Mouse (Mus musculus): ENCODE data around the gene Slc13a3. TPM values are rescaled to one million over a fixed set of nuclear protein-coding genes. Genes with fewer than 3 reads are reported as not detected.

Gene Slc13a3
- total and polyA plus RNA-seq, 3 experiments: not detected

- Histone ChIP-seq H3K4me2 (ENCODE audit: insufficient read depth, low read depth, poor library complexity, severe bottlenecking) (no peak overlapping the region), H3K9me3 (replicated peaks; ENCODE audit: low read length) (peaks cover 4% of the 10 kb centered on the region), H3K36me3 (replicated peaks in 1 of 2; ENCODE audit: control insufficient read depth in 1 of 2, insufficient read depth in 1 of 2, low read length in 1 of 2) (no peaks in the 10 kb centered on the region), H3K27ac (ENCODE audit: insufficient read depth, low read depth) (no peak overlapping the region), H3K4me3 (replicated peaks in 1 of 3; ENCODE audit: low read depth in 2 of 3, low read length in 2 of 3, poor library complexity in 1 of 3) (no peak overlapping the region), H3K9ac (ENCODE audit: insufficient read depth, low read depth) (no peak overlapping the region), H3K4me1 (ENCODE audit: control insufficient read depth in 1 of 2, insufficient read depth in 2 of 2) (peaks cover 9 to 13% of the 10 kb centered on the region in 2 experiments), H3K79me2 (replicated peaks; ENCODE audit: control insufficient read depth, extremely low read depth, insufficient read depth, poor library complexity, severe bottlenecking) (no peaks in the 10 kb centered on the region), H3K27me3 (replicated peaks) (peaks cover 61% of the 10 kb centered on the region)
- dilution Hi-C loops (cut with MboI; ENCODE audit: extremely low pct_ligation_motif_present, extremely low pct_unique_long_range_greater_than_20kb, low sequenced_read_pairs) (no loop called here), in situ Hi-C loops (cut with MboI; ENCODE audit: low pct_ligation_motif_present, low pct_unique_long_range_greater_than_20kb, low sequenced_read_pairs) (no loop called here)
- no peak for DNase-seq (ENCODE audit: extremely low read depth)
- TF ChIP-seq MAX (IDR thresholded peaks at IDR 0.05; ENCODE audit: low read length): no peak
- TF ChIP-seq CHD1 (IDR thresholded peaks at IDR 0.05; ENCODE audit: low read depth, low read length): no peak
- no peak for TF ChIP-seq RCOR1 (conservative IDR thresholded peaks at IDR 0.05; ENCODE audit: low read depth, low read length)
- no peak for TF ChIP-seq CHD2 (IDR thresholded peaks at IDR 0.05; ENCODE audit: low read length)
- TF ChIP-seq POLR2AphosphoS2 (IDR thresholded peaks at IDR 0.05; ENCODE audit: low read depth, low read length): no peak
- no peak for TF ChIP-seq GABPA (IDR thresholded peaks at IDR 0.05; ENCODE audit: insufficient replicate concordance, low read depth, low read length)
- no peak for TF ChIP-seq ZC3H11A (IDR thresholded peaks at IDR 0.05; ENCODE audit: low read depth, low read length)
- no peak for TF ChIP-seq MXI1 (IDR thresholded peaks at IDR 0.05; ENCODE audit: low read depth, low read length)
Measured at GRCm38 (mm10) chr2:165482003-165482402, 9.0 kb upstream of the Slc13a3 start.

DNA sequence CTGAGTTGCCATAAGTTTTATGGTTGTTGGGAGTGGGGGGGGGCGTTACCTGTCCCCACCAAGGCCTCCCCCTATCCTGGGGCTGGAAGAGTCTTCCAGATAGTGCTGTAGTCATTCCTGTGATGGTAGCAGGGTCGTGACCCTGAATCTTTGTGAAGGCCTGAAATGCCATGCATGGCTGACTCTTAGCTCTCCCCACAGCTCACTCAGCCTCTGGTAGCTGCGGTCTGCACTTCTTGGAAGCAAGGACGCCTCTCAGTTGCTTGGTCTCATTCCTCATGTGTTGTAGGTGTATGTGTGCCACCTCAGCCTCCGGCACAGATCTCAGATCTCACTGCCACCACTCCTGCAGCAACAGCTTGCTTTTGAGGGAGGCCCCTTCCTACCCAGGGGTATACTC lies 2.8 kb upstream of the Slc13a3 start:
- peaks cover 78% of the 10 kb centered on the region for H3K27me3 ChIP-seq (replicated peaks)
- H3K36me3 ChIP-seq (replicated peaks in 1 of 2; ENCODE audit: control insufficient read depth in 1 of 2, insufficient read depth in 1 of 2, low read length in 1 of 2): no peaks in the 10 kb centered on the region
- in situ Hi-C loops (cut with MboI; ENCODE audit: low pct_ligation_motif_present, low pct_unique_long_range_greater_than_20kb, low sequenced_read_pairs): loop anchor here (10.0 kb wide), 1 partner anchor 111 kb away; the partner anchor contains the start of gene Zfp663
- dilution Hi-C loops (cut with MboI; ENCODE audit: extremely low pct_ligation_motif_present, extremely low pct_unique_long_range_greater_than_20kb, low sequenced_read_pairs): no loop called here
- no peaks in the 10 kb centered on the region for H3K4me1 ChIP-seq (ENCODE audit: control insufficient read depth in 1 of 2, insufficient read depth in 2 of 2)
- H3K4me3 ChIP-seq (replicated peaks in 1 of 3; ENCODE audit: low read depth in 2 of 3, low read length in 2 of 3, poor library complexity in 1 of 3): no peak overlapping the region
- H3K9me3 ChIP-seq (replicated peaks; ENCODE audit: low read length): peaks cover 4% of the 10 kb centered on the region
- H3K9ac ChIP-seq (ENCODE audit: insufficient read depth, low read depth): no peak overlapping the region
- H3K27ac ChIP-seq (ENCODE audit: insufficient read depth, low read depth): no peak overlapping the region
- TF ChIP-seq POLR2A (IDR thresholded peaks at IDR 0.05; ENCODE audit: low read depth, low read length) (no peak), MAFK (IDR thresholded peaks at IDR 0.05; ENCODE audit: insufficient replicate concordance, low read length) (no peak), USF1 (IDR thresholded peaks at IDR 0.05; ENCODE audit: low read depth, low read length) (no peak), RAD21 (IDR thresholded peaks at IDR 0.05; ENCODE audit: low read depth, low read length) (no peak), ZMIZ1 (IDR thresholded peaks at IDR 0.05; ENCODE audit: low read depth, low read length) (no peak), EP300 (IDR thresholded peaks at IDR 0.05; ENCODE audit: low read length) (no peak), POLR2AphosphoS2 (IDR thresholded peaks at IDR 0.05; ENCODE audit: low read depth, low read length) (no peak), HCFC1 (IDR thresholded peaks at IDR 0.05; ENCODE audit: low read depth, low read length) (no peak), MAZ (IDR thresholded peaks at IDR 0.05; ENCODE audit: low read depth, low read length) (no peak), TCF12 (IDR thresholded peaks at IDR 0.05; ENCODE audit: low read depth, low read length) (no peak), IRF4 (IDR thresholded peaks at IDR 0.05; ENCODE audit: low read depth, low read length) (no peak)
- H3K79me2 ChIP-seq (replicated peaks; ENCODE audit: control insufficient read depth, extremely low read depth, insufficient read depth, poor library complexity, severe bottlenecking): no peaks in the 10 kb centered on the region
- DNase-seq (ENCODE audit: extremely low read depth): no peak
- no peak overlapping the region for H3K4me2 ChIP-seq (ENCODE audit: insufficient read depth, low read depth, poor library complexity, severe bottlenecking)
